Mouse (Mus musculus) liver, embryonic 14.5 days (tissue): ENCODE measurements at regions not wholly inside any gene's neighbourhood (a gene's known extent, or its start where the extent isn't known, plus 50 kb on each side); places are given as distances from the start of the nearest gene placed in this dataset.

Experiments used
- CTCF ChIP-seq: IDR thresholded peaks from 2 replicates; pipeline ENCODE4 v1.5.1; 2016; ENCODE audit warnings: antibody characterized with exemption, low read depth, control low read depth
- EP300 ChIP-seq: IDR thresholded peaks from 2 replicates; pipeline ENCODE4 v1.6.1; 2016; ENCODE audit warnings: antibody characterized with exemption, low read depth

DNA sequence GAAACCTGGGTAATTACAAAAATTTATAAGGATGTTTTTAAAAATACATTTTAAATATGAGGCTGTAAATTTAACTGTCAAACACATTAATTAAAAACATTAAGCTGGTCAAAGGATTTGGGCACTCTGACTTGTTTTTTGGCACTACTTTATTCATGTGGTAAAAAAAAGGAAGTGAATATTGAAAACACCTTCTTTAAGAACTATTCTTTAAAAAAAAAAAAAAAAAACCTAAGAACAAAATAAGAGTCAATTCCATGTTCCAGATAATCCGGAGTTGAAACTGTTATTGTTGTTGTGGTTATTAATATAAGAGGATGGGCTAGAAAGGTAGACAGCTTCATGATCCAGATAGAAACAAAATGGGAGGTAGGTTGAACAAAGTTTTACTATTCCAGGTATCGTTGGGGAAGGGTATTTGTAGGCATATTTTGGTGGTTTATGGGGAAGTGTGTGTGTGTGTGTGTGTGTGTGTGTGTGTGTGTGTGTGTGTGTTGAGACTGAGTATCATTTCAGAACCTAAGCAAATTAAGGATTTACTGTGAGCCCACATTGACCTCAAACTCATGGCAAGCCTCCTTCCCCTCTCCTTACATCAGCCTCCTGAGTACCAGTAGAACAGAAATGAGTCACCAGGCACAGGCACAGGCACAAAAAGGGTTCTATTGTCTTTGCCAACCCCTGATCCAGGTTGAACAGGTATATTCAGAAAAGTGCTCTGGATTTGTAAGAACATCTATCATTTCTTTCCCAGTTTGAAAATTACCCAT lies 85.2 kb upstream of the Hapln1 start:
- no peak for TF ChIP-seq CTCF
- no peak for TF ChIP-seq EP300
